Mouse (Mus musculus): ENCODE data around the gene Map2k3.

Gene Map2k3

DNA sequence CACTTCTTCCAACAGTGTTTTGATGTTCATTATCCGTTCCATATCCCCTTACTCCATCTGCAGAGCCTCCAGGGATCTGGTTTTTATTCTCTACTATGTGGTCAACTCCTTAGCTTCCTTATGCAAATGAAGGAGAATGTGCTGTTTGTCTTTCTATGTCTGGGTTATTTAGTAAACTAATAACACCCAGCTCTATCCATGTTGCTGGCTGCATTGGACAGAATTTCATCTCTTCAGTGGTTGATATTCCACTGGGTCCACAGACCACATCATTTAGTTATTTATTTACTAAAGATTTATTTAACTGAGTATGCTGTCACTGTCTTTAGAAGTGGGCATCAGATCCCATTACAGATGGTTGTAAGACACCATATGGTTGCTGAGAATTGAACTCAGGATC, 29.3 kb downstream of the Map2k3 start:
- no peak for DNase-seq

DNA sequence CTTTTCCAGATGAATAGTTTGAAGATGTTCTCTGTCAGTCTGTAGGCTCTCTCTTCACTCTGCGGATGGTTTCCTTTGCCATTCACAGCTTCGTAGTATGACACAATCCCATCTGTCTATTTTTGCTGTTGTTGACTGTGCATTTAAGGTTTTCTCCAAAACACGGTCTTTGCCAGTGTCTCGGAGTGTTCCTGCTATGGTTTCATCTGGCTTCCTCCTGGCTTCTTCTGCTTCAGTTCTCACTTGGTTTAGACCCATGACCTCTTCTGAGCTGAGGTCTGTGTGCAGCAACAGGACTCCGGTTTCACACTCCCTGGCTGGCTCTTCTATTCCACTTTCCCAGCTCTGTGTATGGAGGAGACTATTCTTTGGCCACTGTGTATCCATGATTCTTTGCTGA, 30.9 kb downstream of the Map2k3 start:
- no peak for DNase-seq

DNA sequence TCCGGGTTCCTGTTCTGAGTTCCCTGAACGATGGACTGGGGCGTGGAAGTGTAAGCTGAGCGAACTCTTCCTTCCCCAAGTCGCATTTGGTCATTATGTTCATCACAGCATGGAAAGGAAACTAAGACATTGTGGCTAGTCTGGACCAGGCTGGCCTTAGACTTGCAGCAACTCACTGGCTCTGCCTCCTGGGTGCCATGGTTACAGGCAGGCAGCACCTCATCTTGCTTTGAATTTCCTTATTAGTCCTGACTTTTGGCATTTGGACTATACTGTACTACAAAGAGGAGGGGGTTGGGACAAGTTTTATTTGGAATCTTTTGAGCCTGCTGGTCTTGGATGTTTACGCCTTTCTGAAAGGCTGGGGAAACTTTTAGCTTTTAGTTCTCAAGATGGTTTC, 35.1 kb downstream of the Map2k3 start:
- DNase-seq: no peak

DNA sequence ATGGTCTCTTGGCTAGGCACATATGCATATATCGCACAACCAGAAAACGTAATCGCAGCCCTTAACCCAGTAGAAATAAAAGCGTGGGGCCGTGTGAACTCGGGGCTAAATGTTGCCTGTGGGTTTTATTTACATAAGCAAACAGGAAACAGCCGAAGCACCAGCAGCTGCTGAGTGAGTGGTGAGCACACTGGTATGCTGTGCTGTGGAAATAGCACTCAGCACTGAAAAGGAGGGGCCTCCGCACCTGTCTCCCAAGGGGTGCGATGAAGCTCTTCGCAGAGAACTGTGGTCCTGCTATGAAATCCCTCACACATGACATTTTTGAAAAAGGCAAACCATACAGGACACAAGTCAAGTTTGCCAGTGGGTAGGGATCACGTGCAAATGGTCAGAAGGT, 43.3 kb downstream of the Map2k3 start:
- no peak for DNase-seq

DNA sequence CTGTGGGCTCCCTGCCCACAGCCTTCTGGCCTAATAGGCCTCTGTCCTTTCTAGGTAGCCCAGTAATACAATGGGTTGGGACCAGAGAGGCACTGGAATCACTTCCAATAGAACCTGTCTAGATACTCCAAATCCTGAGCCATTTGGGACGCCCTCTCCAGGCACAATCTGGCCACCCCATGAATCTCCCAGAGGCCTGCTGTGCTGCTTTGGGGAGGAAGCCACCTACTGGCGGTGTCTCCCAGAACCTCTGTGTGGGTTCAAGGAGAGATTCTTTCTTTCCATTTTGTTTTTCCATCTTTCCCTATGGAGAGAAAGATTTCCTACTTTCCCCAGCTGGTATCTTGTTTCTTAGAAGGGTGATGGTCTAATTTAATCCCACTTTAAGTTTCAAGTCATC, 44.4 kb downstream of the Map2k3 start:
- DNase-seq: no peak

DNA sequence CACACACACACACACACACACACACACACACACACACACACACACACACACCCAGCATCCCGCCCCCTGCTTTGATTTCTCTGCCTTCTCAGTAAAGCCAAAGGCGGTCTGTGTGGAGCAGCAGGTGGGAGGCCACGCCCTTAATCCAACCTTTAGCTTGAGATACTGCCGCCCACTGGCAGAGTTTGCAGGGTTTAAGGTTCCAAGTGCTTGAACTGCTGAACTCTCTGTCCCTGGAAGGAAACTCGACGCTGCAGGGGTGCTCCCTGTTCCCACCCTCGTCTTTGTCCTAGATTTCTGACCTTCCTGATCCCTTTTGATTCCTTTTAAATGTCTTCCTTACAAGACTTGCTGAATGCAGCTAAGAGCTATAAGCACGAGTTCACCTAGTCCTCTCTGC, 44.9 kb downstream of the Map2k3 start:
- no peak for DNase-seq

DNA sequence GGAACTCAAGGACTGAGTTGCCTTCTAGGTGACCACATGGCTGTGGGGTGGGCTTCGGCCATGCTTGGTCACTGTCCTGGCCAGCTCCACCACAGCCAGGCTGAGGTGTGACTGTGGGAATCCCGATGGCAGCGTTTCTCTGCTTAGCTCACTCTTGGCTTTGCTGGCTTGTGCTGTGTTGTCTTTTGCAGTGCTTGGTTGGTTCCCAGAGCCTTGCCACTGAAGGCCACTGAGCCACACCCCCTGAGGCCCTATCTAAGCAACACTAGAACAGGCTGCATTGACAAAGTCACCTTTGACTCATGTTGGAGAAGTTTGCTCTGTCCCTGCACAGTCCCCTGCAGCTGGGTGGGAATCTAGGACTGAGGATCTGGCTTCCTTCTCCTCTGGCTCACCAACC, 45.3 kb downstream of the Map2k3 start:
- no peak for DNase-seq

DNA sequence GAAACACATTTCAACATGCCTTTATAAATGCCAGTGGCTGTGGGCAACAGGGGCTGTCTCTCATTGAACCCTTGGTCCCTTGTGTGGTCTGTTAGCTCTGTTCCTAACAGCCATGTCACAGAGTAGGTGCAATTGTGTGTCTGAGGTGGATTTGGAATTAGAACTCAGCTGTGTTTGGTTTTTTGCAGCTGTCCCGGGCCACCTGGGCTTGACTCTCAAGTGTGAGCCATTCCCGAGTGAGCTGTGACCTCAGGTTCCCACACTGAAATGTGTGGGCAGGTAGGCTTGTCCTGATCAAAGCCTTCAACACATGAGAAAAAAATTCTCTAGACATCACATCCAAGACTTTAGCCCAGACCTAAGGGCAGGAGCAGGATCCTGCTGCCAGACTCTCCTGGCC, 46.8 kb downstream of the Map2k3 start:
- no peak for DNase-seq

DNA sequence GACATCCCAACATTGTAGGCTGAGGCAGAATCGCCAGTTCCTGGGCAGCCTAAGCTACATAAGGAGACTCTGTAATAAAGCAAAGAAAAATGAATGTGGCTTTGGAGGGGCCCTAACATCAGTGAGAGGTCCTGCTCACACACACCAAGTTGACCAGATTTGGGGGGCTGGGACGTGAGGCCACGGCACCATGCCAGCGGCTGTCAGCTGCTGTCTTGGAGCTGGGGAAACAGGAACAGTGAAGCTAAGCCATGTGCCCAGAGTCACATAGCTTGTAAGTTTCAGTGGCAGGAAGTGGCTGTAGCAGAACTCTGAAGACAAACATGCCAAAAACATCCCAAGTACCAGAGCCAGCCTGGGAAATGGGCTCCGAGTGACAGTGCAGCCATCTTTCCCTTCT, 48.0 kb downstream of the Map2k3 start:
- no peak for DNase-seq

DNA sequence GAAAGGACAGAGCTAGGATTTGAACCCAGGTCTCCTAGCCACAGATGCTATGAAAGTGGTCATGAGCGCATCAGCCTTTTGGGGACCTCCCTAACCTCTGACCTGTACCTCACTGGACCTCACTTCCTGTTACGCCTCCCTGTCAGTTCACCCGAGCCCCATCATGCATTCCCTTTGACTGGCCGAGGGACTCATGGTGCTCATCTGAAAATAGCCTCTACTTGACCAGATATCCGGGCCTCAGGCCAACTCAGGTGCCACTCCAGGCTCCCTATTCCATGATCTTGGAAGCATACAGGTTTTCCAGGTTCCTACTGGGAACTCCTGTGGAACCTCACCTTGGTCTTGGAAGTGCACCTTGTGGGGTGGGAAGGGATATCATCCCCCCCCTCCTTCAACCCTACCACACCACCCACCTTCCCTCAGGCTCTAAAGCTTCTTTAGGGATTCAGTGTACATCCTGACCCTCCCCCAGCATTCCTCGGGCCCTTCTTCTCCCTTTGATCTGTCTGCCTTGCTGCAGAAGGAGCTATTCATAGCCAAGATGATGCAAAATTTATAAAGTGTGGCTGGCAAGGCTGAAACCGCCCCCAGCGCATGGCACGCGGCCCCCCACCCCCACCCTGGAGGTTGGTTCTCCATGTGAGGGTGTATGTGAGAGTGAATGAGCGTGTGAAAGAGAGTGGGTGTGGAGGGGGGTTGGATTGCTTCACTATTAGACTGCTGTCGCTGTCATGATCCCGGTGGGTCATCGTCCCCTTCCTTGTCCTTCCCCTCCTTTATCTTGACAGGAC, 50.1 kb downstream of the Map2k3 start:
- DNase-seq: no peak

DNA sequence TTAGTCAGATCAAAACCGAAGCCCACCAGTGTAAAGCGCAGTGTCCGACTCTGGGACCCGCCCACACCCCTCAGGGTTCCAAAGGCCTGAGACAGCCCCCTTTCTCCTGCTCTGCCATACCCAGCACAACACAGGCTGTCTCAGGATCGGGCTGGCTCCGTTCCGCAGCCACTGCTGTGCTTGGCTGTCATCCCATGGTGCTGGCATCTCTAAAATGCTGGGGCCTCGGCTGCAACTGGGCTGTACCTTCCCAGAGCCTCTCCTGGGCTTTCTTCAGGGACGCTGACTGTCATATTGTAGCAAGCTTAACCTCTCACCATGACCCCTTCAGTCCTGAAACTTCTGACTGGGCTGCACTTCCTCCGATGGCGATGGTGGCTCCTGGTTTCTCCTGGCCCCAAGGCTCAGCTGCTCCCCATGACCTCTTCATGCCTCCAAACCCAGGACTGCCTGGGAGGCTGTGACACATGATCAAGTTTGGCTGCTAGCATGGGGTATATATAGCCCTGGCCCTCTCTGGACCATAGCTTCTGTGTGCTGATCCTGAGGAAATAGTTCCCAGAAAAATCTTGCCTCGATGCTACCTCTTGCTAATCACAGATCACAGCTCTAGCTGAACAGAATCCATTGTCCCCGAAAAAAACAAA, 53.2 kb downstream of the Map2k3 start:
- DNase-seq: peak; percentile 91

DNA sequence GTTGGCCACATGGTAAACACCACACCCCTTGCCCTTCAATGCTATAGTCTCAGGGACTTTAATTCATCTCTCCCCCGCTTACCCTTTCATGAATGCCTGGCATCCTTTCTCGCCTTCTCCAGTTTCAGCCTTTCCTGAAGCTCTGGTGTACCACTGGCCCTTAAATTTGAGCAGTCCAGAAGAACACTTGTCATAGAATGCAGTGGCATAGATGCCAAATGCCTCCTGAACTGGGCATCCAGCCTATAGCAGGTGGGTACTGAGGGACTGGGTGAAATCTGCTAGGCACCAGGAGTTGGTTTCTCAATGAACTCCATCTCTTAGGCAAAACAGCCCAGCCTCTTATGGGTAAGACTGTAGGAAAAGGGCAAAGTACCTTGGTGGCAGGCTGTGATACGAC, 58.6 kb downstream of the Map2k3 start:
- DNase-seq: no peak
